Mouse (Mus musculus): ENCODE measurements around the gene Efcab11. TPM values are rescaled to one million over a fixed set of nuclear protein-coding genes. Genes with fewer than 3 reads are reported as not detected.

Gene Efcab11
- total and polyA plus RNA-seq, 3 experiments, result 7.9 to 12.2 (median 8.0) TPM

GRCm38 (mm10) chr12:99646556-99647354, 237.5 kb downstream of the Efcab11 start:
- dilution Hi-C loops (cut with MboI; ENCODE audit: extremely low pct_ligation_motif_present, extremely low pct_unique_long_range_greater_than_20kb, low sequenced_read_pairs), result no loop called here
- peak; percentile 76 for DNase-seq (ENCODE audit: extremely low read depth)
- H3K27ac ChIP-seq (ENCODE audit: insufficient read depth, low read depth), result no peak overlapping the region
- peaks cover 11 to 34% of the 10 kb centered on the region in 2 experiments for H3K4me1 ChIP-seq (ENCODE audit: control insufficient read depth in 1 of 2, insufficient read depth in 2 of 2)
- no peaks in the 10 kb centered on the region for H3K79me2 ChIP-seq (replicated peaks; ENCODE audit: control insufficient read depth, extremely low read depth, insufficient read depth, poor library complexity, severe bottlenecking)
- 0 out of 2 replicates have a peak overlapping the region, but pooled peaks have one; percentile 24 for H3K9ac ChIP-seq (ENCODE audit: insufficient read depth, low read depth)
- peaks cover 33% of the 10 kb centered on the region for H3K9me3 ChIP-seq (replicated peaks; ENCODE audit: low read length)
- H3K36me3 ChIP-seq (replicated peaks in 1 of 2; ENCODE audit: control insufficient read depth in 1 of 2, insufficient read depth in 1 of 2, low read length in 1 of 2), result no peaks in the 10 kb centered on the region
- H3K4me2 ChIP-seq (ENCODE audit: insufficient read depth, low read depth, poor library complexity, severe bottlenecking), result peak overlapping the region; percentile 30; the same call in 1 of the 2 replicates
- in situ Hi-C loops (cut with MboI; ENCODE audit: low pct_ligation_motif_present, low pct_unique_long_range_greater_than_20kb, low sequenced_read_pairs), result loop anchor here (25.0 kb wide), 1 partner anchor 559 kb away; no protein-coding TSS in a partner anchor
- no peaks in the 10 kb centered on the region for H3K27me3 ChIP-seq (replicated peaks)
- H3K4me3 ChIP-seq (replicated peaks in 1 of 3; ENCODE audit: low read depth in 2 of 3, low read length in 2 of 3, poor library complexity in 1 of 3), result no peak overlapping the region
- TF ChIP-seq KAT2A (IDR thresholded peaks at IDR 0.05; ENCODE audit: insufficient replicate concordance, low read length) (no peak), TCF12 (IDR thresholded peaks at IDR 0.05; ENCODE audit: low read depth, low read length) (no peak), CHD1 (IDR thresholded peaks at IDR 0.05; ENCODE audit: low read depth, low read length) (no peak), MAFK (IDR thresholded peaks at IDR 0.05; ENCODE audit: insufficient replicate concordance, low read length) (no peak), CHD2 (IDR thresholded peaks at IDR 0.05; ENCODE audit: low read length) (peak; percentile 69; the same call in 1 of the 2 replicates), NELFE (IDR thresholded peaks at IDR 0.05; ENCODE audit: low read depth, low read length) (no peak), IRF4 (IDR thresholded peaks at IDR 0.05; ENCODE audit: low read depth, low read length) (0 out of 2 replicates have a peak, but pooled peaks have one; percentile 11), ETS1 (conservative IDR thresholded peaks at IDR 0.05; ENCODE audit: low read depth, low read length) (peak; percentile 20; the same call in 1 of the 2 replicates), UBTF (IDR thresholded peaks at IDR 0.05; ENCODE audit: low read depth, low read length) (no peak), MEF2A (IDR thresholded peaks at IDR 0.05; ENCODE audit: borderline replicate concordance, low read depth, low read length) (0 out of 2 replicates have a peak, but pooled peaks have one; percentile 33), BHLHE40 (IDR thresholded peaks at IDR 0.05; ENCODE audit: low read depth, low read length) (0 out of 2 replicates have a peak, but pooled peaks have one; percentile 8), EP300 (IDR thresholded peaks at IDR 0.05; ENCODE audit: low read length) (peak; percentile 49; the same call in 1 of the 2 replicates), E2F4 (IDR thresholded peaks at IDR 0.05; ENCODE audit: insufficient replicate concordance, low read depth, low read length) (no peak), GABPA (IDR thresholded peaks at IDR 0.05; ENCODE audit: insufficient replicate concordance, low read depth, low read length) (no peak)

GRCm38 (mm10) chr12:99645418-99645817, 238.8 kb downstream of the Efcab11 start:
- no peak overlapping the region for H3K27ac ChIP-seq (ENCODE audit: insufficient read depth, low read depth)
- peaks cover 11 to 34% of the 10 kb centered on the region in 2 experiments for H3K4me1 ChIP-seq (ENCODE audit: control insufficient read depth in 1 of 2, insufficient read depth in 2 of 2)
- dilution Hi-C loops (cut with MboI; ENCODE audit: extremely low pct_ligation_motif_present, extremely low pct_unique_long_range_greater_than_20kb, low sequenced_read_pairs) (no loop called here), in situ Hi-C loops (cut with MboI; ENCODE audit: low pct_ligation_motif_present, low pct_unique_long_range_greater_than_20kb, low sequenced_read_pairs) (loop anchor here (25.0 kb wide), 1 partner anchor 558 kb away; no protein-coding TSS in a partner anchor)
- peaks cover 33% of the 10 kb centered on the region for H3K9me3 ChIP-seq (replicated peaks; ENCODE audit: low read length)
- H3K79me2 ChIP-seq (replicated peaks; ENCODE audit: control insufficient read depth, extremely low read depth, insufficient read depth, poor library complexity, severe bottlenecking), result no peaks in the 10 kb centered on the region
- no peak overlapping the region for H3K4me3 ChIP-seq (replicated peaks in 1 of 3; ENCODE audit: low read depth in 2 of 3, low read length in 2 of 3, poor library complexity in 1 of 3)
- H3K27me3 ChIP-seq (replicated peaks), result no peaks in the 10 kb centered on the region
- DNase-seq (ENCODE audit: extremely low read depth), result no peak
- TF ChIP-seq SMC3 (IDR thresholded peaks at IDR 0.05; ENCODE audit: low read depth, low read length) (no peak), MAX (IDR thresholded peaks at IDR 0.05; ENCODE audit: low read length) (no peak), CHD2 (IDR thresholded peaks at IDR 0.05; ENCODE audit: low read length) (no peak), EP300 (IDR thresholded peaks at IDR 0.05; ENCODE audit: low read length) (no peak), BHLHE40 (IDR thresholded peaks at IDR 0.05; ENCODE audit: low read depth, low read length) (no peak), E2F4 (IDR thresholded peaks at IDR 0.05; ENCODE audit: insufficient replicate concordance, low read depth, low read length) (no peak), ZMIZ1 (IDR thresholded peaks at IDR 0.05; ENCODE audit: low read depth, low read length) (no peak), TBP (conservative IDR thresholded peaks at IDR 0.05; ENCODE audit: low read depth, low read length) (no peak), ELF1 (IDR thresholded peaks at IDR 0.05; ENCODE audit: low read depth, low read length) (no peak), NRF1 (IDR thresholded peaks at IDR 0.05; ENCODE audit: low read depth, low read length) (no peak), PAX5 (IDR thresholded peaks at IDR 0.05; ENCODE audit: low read length) (no peak)
- no peak overlapping the region for H3K9ac ChIP-seq (ENCODE audit: insufficient read depth, low read depth)
- H3K4me2 ChIP-seq (ENCODE audit: insufficient read depth, low read depth, poor library complexity, severe bottlenecking), result no peak overlapping the region
- H3K36me3 ChIP-seq (replicated peaks in 1 of 2; ENCODE audit: control insufficient read depth in 1 of 2, insufficient read depth in 1 of 2, low read length in 1 of 2), result no peaks in the 10 kb centered on the region
